Mouse (Mus musculus): ENCODE measurements around the gene Ms4a1. TPM values are rescaled to one million over a fixed set of nuclear protein-coding genes. Genes with fewer than 3 reads are reported as not detected.
"Not testable (repeated sequence)": the region's sequence is repeated elsewhere in the genome, so short reads cannot be mapped to it uniquely, and the experiment has no call there.

Gene Ms4a1
- polyA plus RNA-seq, 1 experiment from 2014 or later, result 0.06 TPM

DNA sequence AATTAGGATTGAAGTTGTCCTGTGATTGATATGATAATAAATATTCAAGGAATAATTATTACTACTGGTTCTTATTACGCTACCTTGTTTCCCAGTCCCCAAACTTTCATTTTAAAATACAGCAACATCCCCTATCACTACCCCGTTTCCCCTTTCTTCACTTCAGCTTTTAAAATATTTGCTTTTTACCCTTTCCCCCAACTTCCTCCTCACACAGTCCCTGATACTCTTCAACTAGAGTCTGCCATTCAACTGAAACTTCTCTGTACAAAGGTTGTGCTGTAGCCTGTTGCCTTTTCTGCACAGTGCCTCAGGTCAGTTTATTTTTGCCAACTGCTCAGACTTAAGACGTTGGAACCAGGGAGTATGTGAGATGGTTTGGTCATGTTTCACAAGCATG, 2.5 kb downstream of the Ms4a1 start:
- 64% methylated on average over 3 of the region's 3 CpGs for WGBS
- no peaks in the 10 kb centered on the region for H3K9me3 ChIP-seq (ENCODE audit: control insufficient read depth, low read length)
- DNase-seq (ENCODE audit: low spot score) (no peak), ATAC-seq (ENCODE audit: low FRiP score, low TSS enrichment) (no peak)
- no peaks in the 10 kb centered on the region for H3K4me1 ChIP-seq (replicated peaks; ENCODE audit: control insufficient read depth, insufficient read depth)
- no peak overlapping the region for H3K4me2 ChIP-seq (replicated peaks; ENCODE audit: low read depth)
- no peaks in the 10 kb centered on the region for H3K27me3 ChIP-seq (ENCODE audit: control insufficient read depth, insufficient read depth, low read length)
- H3K27ac ChIP-seq (replicated peaks), result no peak overlapping the region
- H3K4me3 ChIP-seq (ENCODE audit: low read depth, low read length), result no peak overlapping the region
- no peak for TF ChIP-seq CTCF (IDR thresholded peaks at IDR 0.05; ENCODE audit: low read depth)
- TF ChIP-seq EP300 (optimal IDR thresholded peaks at IDR 0.05), result no peak
- no peak overlapping the region for H3K9ac ChIP-seq (ENCODE audit: low read length)
- H3K36me3 ChIP-seq (ENCODE audit: control insufficient read depth, insufficient read depth, low read length), result no peaks in the 10 kb centered on the region

DNA sequence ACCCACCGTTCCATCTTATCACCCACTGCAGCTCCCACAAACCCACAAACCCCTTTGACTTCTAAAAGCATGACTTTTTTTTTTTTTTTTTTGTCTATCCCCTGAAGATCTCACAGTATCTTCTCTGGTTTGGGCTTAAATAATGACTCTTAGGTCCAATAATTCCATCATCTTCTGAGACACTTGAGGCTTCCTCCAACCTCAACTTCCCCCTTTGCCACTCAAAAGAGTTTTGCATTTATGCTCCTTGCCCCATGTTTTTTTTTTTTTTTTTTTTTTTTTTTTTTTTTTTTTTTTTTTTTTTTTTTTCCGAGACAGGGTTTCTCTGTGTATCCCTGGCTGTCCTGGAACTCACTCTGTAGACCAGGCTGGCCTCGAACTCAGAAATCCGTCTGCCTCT, 3.1 kb downstream of the Ms4a1 start:
- not testable (repeated sequence) for H3K36me3 ChIP-seq (ENCODE audit: control insufficient read depth, insufficient read depth, low read length); ATAC-seq (ENCODE audit: low FRiP score, low TSS enrichment); H3K9me3 ChIP-seq (ENCODE audit: control insufficient read depth, low read length); H3K4me2 ChIP-seq (replicated peaks; ENCODE audit: low read depth); H3K27me3 ChIP-seq (ENCODE audit: control insufficient read depth, insufficient read depth, low read length); DNase-seq (ENCODE audit: low spot score); H3K9ac ChIP-seq (ENCODE audit: low read length); H3K4me1 ChIP-seq (replicated peaks; ENCODE audit: control insufficient read depth, insufficient read depth); H3K4me3 ChIP-seq (ENCODE audit: low read depth, low read length); H3K27ac ChIP-seq (replicated peaks)
- 59% methylated on average over 4 of the region's 4 CpGs for WGBS

DNA sequence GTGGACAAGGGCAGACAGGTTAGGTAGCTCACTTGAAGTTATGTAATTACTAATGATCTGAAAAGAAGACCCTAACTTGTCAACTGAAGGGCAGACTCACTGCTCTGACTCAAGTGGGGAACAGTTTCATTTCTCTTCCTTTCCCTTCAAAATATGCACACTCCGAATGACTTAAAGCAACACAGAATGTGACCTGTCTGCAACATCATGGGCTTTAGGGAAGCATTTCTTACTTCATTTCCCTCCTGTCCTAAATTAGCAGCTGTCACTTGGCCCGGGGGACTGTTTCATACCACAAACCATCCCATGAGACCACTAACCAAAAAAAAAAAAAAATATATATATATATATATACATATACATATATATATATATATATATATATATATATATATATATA, 4.5 kb downstream of the Ms4a1 start:
- Histone ChIP-seq H3K36me3 (ENCODE audit: control insufficient read depth, insufficient read depth, low read length) (no peaks in the 10 kb centered on the region), H3K9ac (ENCODE audit: low read length) (no peak overlapping the region), H3K27ac (replicated peaks) (no peak overlapping the region), H3K4me1 (replicated peaks; ENCODE audit: control insufficient read depth, insufficient read depth) (no peaks in the 10 kb centered on the region), H3K9me3 (ENCODE audit: control insufficient read depth, low read length) (no peaks in the 10 kb centered on the region), H3K27me3 (ENCODE audit: control insufficient read depth, insufficient read depth, low read length) (no peaks in the 10 kb centered on the region), H3K4me3 (ENCODE audit: low read depth, low read length) (no peak overlapping the region), H3K4me2 (replicated peaks; ENCODE audit: low read depth) (no peak overlapping the region)
- TF ChIP-seq EP300 (optimal IDR thresholded peaks at IDR 0.05), result no peak
- no peak for TF ChIP-seq CTCF (IDR thresholded peaks at IDR 0.05; ENCODE audit: low read depth)
- DNase-seq (ENCODE audit: low spot score) (no peak), ATAC-seq (ENCODE audit: low FRiP score, low TSS enrichment) (no peak)
- 84% methylated on average over 2 of the region's 2 CpGs for WGBS

DNA sequence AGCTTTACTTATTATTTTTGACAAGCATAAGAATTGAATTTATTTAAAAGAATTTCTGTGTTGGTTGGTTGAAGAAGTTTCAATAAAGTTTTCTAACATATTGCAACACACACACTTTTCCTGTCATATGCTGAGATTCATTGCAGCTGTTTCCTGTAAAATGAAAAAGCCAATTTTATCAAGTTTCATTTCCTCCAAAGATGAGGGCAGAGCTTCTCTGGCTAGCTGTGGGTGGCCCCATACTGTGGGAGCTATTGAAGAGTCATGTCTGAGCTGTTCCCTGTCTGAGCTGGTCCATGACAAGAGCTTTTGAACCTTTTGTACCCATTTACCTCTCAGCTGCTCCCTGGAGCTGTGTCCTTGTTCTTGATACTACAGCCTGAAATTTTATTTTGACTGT, 21.8 kb downstream of the Ms4a1 start:
- H3K9me3 ChIP-seq (ENCODE audit: control insufficient read depth, low read length), result no peaks in the 10 kb centered on the region
- ATAC-seq (ENCODE audit: low FRiP score, low TSS enrichment) (no peak), DNase-seq (ENCODE audit: low spot score) (no peak)
- no peaks in the 10 kb centered on the region for H3K27me3 ChIP-seq (ENCODE audit: control insufficient read depth, insufficient read depth, low read length)
- no peak overlapping the region for H3K4me3 ChIP-seq (ENCODE audit: low read depth, low read length)
- TF ChIP-seq CTCF (IDR thresholded peaks at IDR 0.05; ENCODE audit: low read depth), result no peak
- TF ChIP-seq EP300 (optimal IDR thresholded peaks at IDR 0.05), result no peak
- H3K9ac ChIP-seq (ENCODE audit: low read length), result no peak overlapping the region
- H3K36me3 ChIP-seq (ENCODE audit: control insufficient read depth, insufficient read depth, low read length), result no peaks in the 10 kb centered on the region
- H3K27ac ChIP-seq (replicated peaks), result no peak overlapping the region
- no peak overlapping the region for H3K4me2 ChIP-seq (replicated peaks; ENCODE audit: low read depth)
- no peaks in the 10 kb centered on the region for H3K4me1 ChIP-seq (replicated peaks; ENCODE audit: control insufficient read depth, insufficient read depth)

DNA sequence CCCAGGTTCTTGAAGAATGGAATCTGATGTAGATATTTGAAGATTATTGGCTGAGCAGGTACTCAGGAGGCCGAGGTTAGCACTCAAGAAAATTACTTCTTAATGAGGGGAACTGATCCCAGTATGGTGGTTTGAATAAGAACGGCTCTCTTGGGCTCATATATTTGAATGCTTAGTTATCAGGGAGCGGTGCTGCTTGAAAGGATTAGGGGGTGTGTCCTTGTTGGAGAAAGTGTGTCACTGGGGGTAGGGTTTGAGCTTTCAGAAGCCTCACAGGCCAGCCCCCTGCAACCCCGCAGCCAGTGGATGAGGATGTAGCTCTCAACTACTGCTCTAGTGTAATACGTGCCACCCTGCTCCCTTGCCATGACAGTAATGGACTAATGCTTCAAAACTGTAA, 23.5 kb downstream of the Ms4a1 start:
- Histone ChIP-seq H3K4me2 (replicated peaks; ENCODE audit: low read depth) (no peak overlapping the region), H3K27ac (replicated peaks) (no peak overlapping the region), H3K36me3 (ENCODE audit: control insufficient read depth, insufficient read depth, low read length) (no peaks in the 10 kb centered on the region), H3K27me3 (ENCODE audit: control insufficient read depth, insufficient read depth, low read length) (no peaks in the 10 kb centered on the region), H3K4me3 (ENCODE audit: low read depth, low read length) (no peak overlapping the region), H3K4me1 (replicated peaks; ENCODE audit: control insufficient read depth, insufficient read depth) (no peaks in the 10 kb centered on the region), H3K9ac (ENCODE audit: low read length) (no peak overlapping the region), H3K9me3 (ENCODE audit: control insufficient read depth, low read length) (no peaks in the 10 kb centered on the region)
- no peak for ATAC-seq (ENCODE audit: low FRiP score, low TSS enrichment)
- WGBS, result 58% methylated on average over 5 of the region's 5 CpGs
- no peak for DNase-seq (ENCODE audit: low spot score)
- no peak for TF ChIP-seq CTCF (IDR thresholded peaks at IDR 0.05; ENCODE audit: low read depth)
- TF ChIP-seq EP300 (optimal IDR thresholded peaks at IDR 0.05), result no peak

DNA sequence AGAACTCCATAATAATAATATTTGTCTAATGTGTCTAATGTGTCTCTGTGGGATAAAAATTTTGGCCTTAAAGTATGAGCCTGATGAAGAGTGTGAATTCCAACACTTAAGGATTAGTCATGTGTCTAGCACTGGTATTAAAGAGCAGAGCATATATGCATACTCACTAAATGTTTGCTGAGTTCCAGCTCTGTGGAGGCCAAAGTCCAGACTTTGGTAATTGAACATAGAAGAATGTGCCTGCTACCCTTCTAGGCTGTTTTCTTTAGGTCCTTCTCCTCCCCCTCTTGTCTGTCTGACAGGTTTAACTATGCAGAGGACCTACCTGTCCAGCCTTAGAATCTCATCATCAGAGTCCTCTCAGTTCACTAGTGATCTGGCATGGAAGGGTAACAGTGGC, 30.2 kb downstream of the Ms4a1 start:
- no peaks in the 10 kb centered on the region for H3K4me1 ChIP-seq (replicated peaks; ENCODE audit: control insufficient read depth, insufficient read depth)
- H3K4me3 ChIP-seq (ENCODE audit: low read depth, low read length), result no peak overlapping the region
- H3K27ac ChIP-seq (replicated peaks), result peak overlapping the region; percentile 77; the same call in 1 of the 2 replicates
- no peaks in the 10 kb centered on the region for H3K9me3 ChIP-seq (ENCODE audit: control insufficient read depth, low read length)
- H3K9ac ChIP-seq (ENCODE audit: low read length), result no peak overlapping the region
- ATAC-seq (ENCODE audit: low FRiP score, low TSS enrichment), result peak; percentile 77; the same call in 1 of the 2 replicates
- H3K27me3 ChIP-seq (ENCODE audit: control insufficient read depth, insufficient read depth, low read length), result no peaks in the 10 kb centered on the region
- no peaks in the 10 kb centered on the region for H3K36me3 ChIP-seq (ENCODE audit: control insufficient read depth, insufficient read depth, low read length)
- peak; percentile 31 for DNase-seq (ENCODE audit: low spot score)
- TF ChIP-seq CTCF (IDR thresholded peaks at IDR 0.05; ENCODE audit: low read depth) (no peak), EP300 (optimal IDR thresholded peaks at IDR 0.05) (no peak)
- no peak overlapping the region for H3K4me2 ChIP-seq (replicated peaks; ENCODE audit: low read depth)
